ENCODE assay signal across 17 mouse cellular contexts in genomic region chr12:58559833-58560232, GRCm38 (mm10).
"Had no signal": no experiment of that assay in that cellular context is flagged by ENCODE, and none has a peak within 500 bp of the region (broad histone marks: within the 10 kb centered on the region; RNA-seq: fewer than 3 reads in every experiment).

No protein-coding gene starts in this region.

- H3K4me3 ChIP-seq: lung, embryonic 15.5 days; megakaryocyte, embryonic 14.5 days; midbrain, embryonic 12.5 days; midbrain, embryonic 15.5 days; neural tube, embryonic 12.5 days had no signal

- H3K27me3 ChIP-seq: lung, embryonic 15.5 days; megakaryocyte, embryonic 14.5 days; midbrain, embryonic 12.5 days; midbrain, embryonic 15.5 days; neural tube, embryonic 12.5 days had no signal

- H3K9me3 ChIP-seq: lung, embryonic 15.5 days; megakaryocyte, embryonic 14.5 days; midbrain, embryonic 12.5 days; midbrain, embryonic 15.5 days; neural tube, embryonic 12.5 days had no signal

- H3K4me2 ChIP-seq: lung, embryonic 15.5 days; midbrain, embryonic 12.5 days; midbrain, embryonic 15.5 days; neural tube, embryonic 12.5 days had no signal

- H3K9ac ChIP-seq: liver, postnatal 0 days; lung, embryonic 15.5 days; midbrain, embryonic 12.5 days; midbrain, embryonic 15.5 days; neural tube, embryonic 12.5 days had no signal

- H3K4me1 ChIP-seq: megakaryocyte, embryonic 14.5 days; midbrain, embryonic 12.5 days; midbrain, embryonic 15.5 days; neural tube, embryonic 12.5 days had no signal

- ATAC-seq: liver, postnatal 0 days; lung, postnatal 0 days; midbrain, embryonic 15.5 days had no signal

- DNase-seq: liver, postnatal 0 days; lung, adult 2 months; lung, postnatal 14 days; lung, postnatal 36 days; right cerebral cortex, postnatal 25 days; right cerebral cortex, postnatal 4 days; spleen, adult 18-20 months; thymus, adult 18-20 months; thymus, postnatal 25 days; thymus, postnatal 4 days had no signal

- H3K36me3 ChIP-seq: lung, embryonic 15.5 days; midbrain, embryonic 12.5 days; midbrain, embryonic 15.5 days; neural tube, embryonic 12.5 days had no signal

- H3K27ac ChIP-seq: lung, embryonic 15.5 days; macrophage; midbrain, embryonic 12.5 days; midbrain, embryonic 15.5 days; neural tube, embryonic 12.5 days had no signal
